Mouse (Mus musculus): Measurements from ENCODE around the gene Ccdc191. TPM values are rescaled to one million over a fixed set of nuclear protein-coding genes. Genes with fewer than 3 reads are reported as not detected.

The Ccdc191 gene
- polyA plus RNA-seq, 1 experiment from 2014 or later, result 5.4 TPM

DNA sequence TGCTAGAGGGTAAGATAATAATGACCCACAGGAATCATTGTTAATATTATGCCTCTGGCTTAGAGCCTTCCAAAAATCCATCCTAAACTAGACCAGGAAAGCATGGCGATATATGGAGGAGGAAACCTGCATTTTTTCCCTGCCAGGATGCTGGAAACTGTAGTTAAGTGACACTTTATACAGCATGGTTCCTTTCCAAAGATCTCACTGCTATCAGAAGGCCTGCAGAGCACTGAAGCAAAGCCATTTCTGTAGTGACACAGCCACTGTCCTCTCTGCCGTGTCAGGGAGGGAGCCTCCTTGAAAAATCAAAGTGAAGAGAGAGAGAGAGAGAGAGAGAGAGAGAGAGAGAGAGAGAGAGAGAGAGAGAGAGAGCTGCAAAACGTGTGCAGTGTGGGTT lies 33.0 kb downstream of the Ccdc191 start:
- TF ChIP-seq EP300 (optimal IDR thresholded peaks at IDR 0.05) (no peak), CTCF (IDR thresholded peaks at IDR 0.05; ENCODE audit: low read depth) (no peak)
- H3K36me3 ChIP-seq (ENCODE audit: control insufficient read depth, insufficient read depth, low read length), result no peaks in the 10 kb centered on the region
- no peak overlapping the region for H3K4me2 ChIP-seq (replicated peaks; ENCODE audit: low read depth)
- ATAC-seq (ENCODE audit: low FRiP score, low TSS enrichment) (no peak), DNase-seq (ENCODE audit: low spot score) (no peak)
- H3K9ac ChIP-seq (ENCODE audit: low read length), result no peak overlapping the region
- no peak overlapping the region for H3K27ac ChIP-seq (replicated peaks)
- 69% methylated on average over 3 of the region's 3 CpGs for WGBS
- H3K27me3 ChIP-seq (ENCODE audit: control insufficient read depth, insufficient read depth, low read length), result no peaks in the 10 kb centered on the region
- no peaks in the 10 kb centered on the region for H3K9me3 ChIP-seq (ENCODE audit: control insufficient read depth, low read length)
- H3K4me3 ChIP-seq (ENCODE audit: low read depth, low read length), result no peak overlapping the region
- no peaks in the 10 kb centered on the region for H3K4me1 ChIP-seq (replicated peaks; ENCODE audit: control insufficient read depth, insufficient read depth)

DNA sequence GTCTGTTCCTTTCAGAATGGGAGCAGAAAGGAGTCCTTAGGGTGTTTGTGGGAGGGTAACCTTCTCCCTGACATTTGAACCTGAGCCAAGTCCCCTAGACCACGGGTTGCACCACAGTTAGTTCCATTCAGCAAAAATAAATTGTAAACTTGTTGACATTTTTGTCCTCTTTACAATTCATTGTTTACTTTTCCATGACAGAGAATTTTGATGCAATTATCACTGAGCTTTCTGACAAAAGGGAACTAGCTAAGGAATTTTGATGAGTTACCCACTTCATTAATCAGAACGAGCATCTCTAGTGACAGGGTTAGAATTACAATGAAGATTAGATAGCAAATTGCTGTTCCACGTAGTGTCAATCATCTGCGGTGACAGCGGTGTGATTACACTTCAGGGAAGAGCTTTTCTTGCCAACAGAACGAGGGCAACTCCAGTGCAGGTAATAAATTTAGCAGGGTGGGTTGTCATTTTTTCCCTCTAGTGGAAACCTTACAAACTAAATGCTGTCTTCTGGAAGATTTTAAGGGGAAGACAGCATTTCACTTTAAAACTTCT lies 35.5 kb downstream of the Ccdc191 start:
- TF ChIP-seq EP300 (optimal IDR thresholded peaks at IDR 0.05) (no peak), CTCF (IDR thresholded peaks at IDR 0.05; ENCODE audit: low read depth) (no peak)
- Histone ChIP-seq H3K4me1 (replicated peaks; ENCODE audit: control insufficient read depth, insufficient read depth) (no peaks in the 10 kb centered on the region), H3K9ac (ENCODE audit: low read length) (no peak overlapping the region), H3K4me2 (replicated peaks; ENCODE audit: low read depth) (no peak overlapping the region), H3K9me3 (ENCODE audit: control insufficient read depth, low read length) (no peaks in the 10 kb centered on the region), H3K27me3 (ENCODE audit: control insufficient read depth, insufficient read depth, low read length) (no peaks in the 10 kb centered on the region), H3K4me3 (ENCODE audit: low read depth, low read length) (no peak overlapping the region), H3K27ac (replicated peaks) (no peak overlapping the region), H3K36me3 (ENCODE audit: control insufficient read depth, insufficient read depth, low read length) (no peaks in the 10 kb centered on the region)
- DNase-seq (ENCODE audit: low spot score), result no peak
- 46% methylated on average over 6 of the region's 6 CpGs for WGBS
- no peak for ATAC-seq (ENCODE audit: low FRiP score, low TSS enrichment)

DNA sequence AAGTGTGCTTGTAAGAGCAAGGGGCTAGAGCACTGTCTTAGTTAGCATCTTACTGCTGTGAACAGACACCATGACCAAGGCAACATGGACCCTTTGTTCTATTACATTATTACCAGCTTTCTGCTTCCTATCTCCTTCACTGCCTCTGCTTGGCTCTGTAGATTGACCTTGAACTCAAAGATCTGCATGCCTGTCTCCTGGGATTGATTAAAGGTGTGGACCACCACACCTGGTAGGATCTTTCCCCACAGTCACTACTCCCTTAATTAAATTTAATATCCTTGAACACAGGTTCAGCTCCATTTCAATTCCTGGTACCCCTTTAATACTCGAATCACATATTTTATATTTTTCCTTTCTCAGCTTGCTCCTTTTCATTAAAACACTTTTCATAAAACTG lies 36.2 kb downstream of the Ccdc191 start:
- Histone ChIP-seq H3K9me3 (ENCODE audit: control insufficient read depth, low read length) (no peaks in the 10 kb centered on the region), H3K9ac (ENCODE audit: low read length) (no peak overlapping the region), H3K36me3 (ENCODE audit: control insufficient read depth, insufficient read depth, low read length) (no peaks in the 10 kb centered on the region), H3K4me3 (ENCODE audit: low read depth, low read length) (no peak overlapping the region), H3K4me2 (replicated peaks; ENCODE audit: low read depth) (no peak overlapping the region), H3K27me3 (ENCODE audit: control insufficient read depth, insufficient read depth, low read length) (no peaks in the 10 kb centered on the region), H3K27ac (replicated peaks) (no peak overlapping the region), H3K4me1 (replicated peaks; ENCODE audit: control insufficient read depth, insufficient read depth) (no peaks in the 10 kb centered on the region)
- 88% methylated on average over 1 of the region's 1 CpGs for WGBS
- no peak for TF ChIP-seq CTCF (IDR thresholded peaks at IDR 0.05; ENCODE audit: low read depth)
- TF ChIP-seq EP300 (optimal IDR thresholded peaks at IDR 0.05), result no peak
- DNase-seq (ENCODE audit: low spot score) (no peak), ATAC-seq (ENCODE audit: low FRiP score, low TSS enrichment) (no peak)

DNA sequence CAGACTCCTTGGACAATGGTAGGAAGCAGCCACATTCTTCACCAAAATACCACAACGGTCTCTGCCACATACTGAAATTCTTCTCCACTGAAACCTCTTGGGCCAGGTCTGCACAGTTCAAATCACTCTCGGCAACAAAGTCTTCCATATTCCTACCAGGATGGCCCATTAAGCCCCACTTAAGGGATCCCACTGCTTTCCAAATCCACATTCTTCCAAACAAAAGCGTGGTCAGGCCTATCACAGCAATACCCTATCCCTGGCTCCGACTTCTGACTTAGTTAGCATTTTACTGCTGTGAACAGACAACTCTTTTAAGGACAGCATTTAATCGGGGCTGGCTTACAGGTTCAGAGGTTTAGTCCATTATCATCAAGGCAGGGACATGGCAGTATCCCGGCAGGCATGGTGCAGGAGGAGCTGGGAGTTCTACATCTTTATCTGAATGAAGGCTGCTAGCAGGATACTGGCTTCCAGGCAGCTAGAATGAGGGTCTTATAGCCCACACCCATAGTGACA lies 36.8 kb downstream of the Ccdc191 start, which contains the start of gene Qtrt2:
Gene Qtrt2 (minus strand): TSS at position 469 of the 519 bp plus-strand sequence.
- TF ChIP-seq CTCF (IDR thresholded peaks at IDR 0.05; ENCODE audit: low read depth), result no peak
- TF ChIP-seq EP300 (optimal IDR thresholded peaks at IDR 0.05), result no peak
- ATAC-seq (ENCODE audit: low FRiP score, low TSS enrichment) (no peak), DNase-seq (ENCODE audit: low spot score) (no peak)
- WGBS, result 84% methylated on average over 6 of the region's 6 CpGs
- Histone ChIP-seq H3K9ac (ENCODE audit: low read length) (no peak within 1 kb of the TSS), H3K9me3 (ENCODE audit: control insufficient read depth, low read length) (no peaks in the 10 kb centered on the region), H3K36me3 (ENCODE audit: control insufficient read depth, insufficient read depth, low read length) (no peaks in the 10 kb centered on the region), H3K4me1 (replicated peaks; ENCODE audit: control insufficient read depth, insufficient read depth) (no peaks in the 10 kb centered on the region), H3K4me2 (replicated peaks; ENCODE audit: low read depth) (no peak within 1 kb of the TSS), H3K27ac (replicated peaks) (no peak within 1 kb of the TSS), H3K4me3 (ENCODE audit: low read depth, low read length) (no peak within 1 kb of the TSS), H3K27me3 (ENCODE audit: control insufficient read depth, insufficient read depth, low read length) (no peaks in the 10 kb centered on the region)

DNA sequence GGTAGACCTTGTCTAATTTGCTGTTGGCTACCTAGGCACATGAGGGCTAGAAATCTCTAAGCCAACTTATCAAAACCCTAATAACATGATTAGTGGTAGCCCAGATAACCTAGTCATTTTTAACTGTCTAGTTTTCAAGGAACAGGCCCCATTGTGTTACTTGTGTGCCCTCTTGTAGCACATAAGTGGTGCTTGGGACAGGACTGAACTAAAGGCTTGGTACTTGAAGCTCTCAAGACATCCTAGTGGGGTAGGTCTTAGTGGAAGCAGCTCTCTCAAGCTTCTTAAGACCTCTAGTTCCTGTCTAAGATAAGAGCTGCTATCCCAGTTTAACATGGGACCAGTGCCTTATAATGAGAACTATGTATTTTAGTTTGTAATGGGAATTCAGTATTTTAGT lies 41.0 kb downstream of the Ccdc191 start:
- no peak overlapping the region for H3K4me3 ChIP-seq (ENCODE audit: low read depth, low read length)
- ATAC-seq (ENCODE audit: low FRiP score, low TSS enrichment) (no peak), DNase-seq (ENCODE audit: low spot score) (no peak)
- TF ChIP-seq CTCF (IDR thresholded peaks at IDR 0.05; ENCODE audit: low read depth) (no peak), EP300 (optimal IDR thresholded peaks at IDR 0.05) (no peak)
- H3K9me3 ChIP-seq (ENCODE audit: control insufficient read depth, low read length), result no peaks in the 10 kb centered on the region
- H3K4me1 ChIP-seq (replicated peaks; ENCODE audit: control insufficient read depth, insufficient read depth), result no peaks in the 10 kb centered on the region
- no peak overlapping the region for H3K27ac ChIP-seq (replicated peaks)
- H3K36me3 ChIP-seq (ENCODE audit: control insufficient read depth, insufficient read depth, low read length), result no peaks in the 10 kb centered on the region
- no peaks in the 10 kb centered on the region for H3K27me3 ChIP-seq (ENCODE audit: control insufficient read depth, insufficient read depth, low read length)
- no peak overlapping the region for H3K4me2 ChIP-seq (replicated peaks; ENCODE audit: low read depth)
- no peak overlapping the region for H3K9ac ChIP-seq (ENCODE audit: low read length)

DNA sequence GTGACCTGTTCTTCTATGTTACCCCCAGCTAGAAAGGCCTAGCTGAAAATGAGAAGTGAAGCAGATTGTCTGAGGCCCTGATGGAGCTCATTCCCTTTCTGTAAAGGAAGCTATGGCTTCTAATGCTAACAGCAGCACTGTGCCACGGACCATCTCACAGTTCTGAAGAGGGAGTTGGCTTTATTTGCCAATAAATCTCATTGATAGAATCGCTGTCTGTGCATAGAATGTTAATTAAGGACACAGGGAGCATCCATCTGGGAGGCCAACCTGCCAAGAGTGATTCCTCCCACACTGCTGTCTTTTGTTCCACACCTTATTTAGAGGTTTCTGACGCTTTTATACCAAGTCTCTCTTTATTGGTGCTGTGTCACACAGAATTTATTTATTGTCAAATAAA lies 41.9 kb downstream of the Ccdc191 start:
- H3K9ac ChIP-seq (ENCODE audit: low read length), result no peak overlapping the region
- no peaks in the 10 kb centered on the region for H3K9me3 ChIP-seq (ENCODE audit: control insufficient read depth, low read length)
- no peak overlapping the region for H3K27ac ChIP-seq (replicated peaks)
- no peak for DNase-seq (ENCODE audit: low spot score)
- 74% methylated on average over 3 of the region's 3 CpGs for WGBS
- no peaks in the 10 kb centered on the region for H3K27me3 ChIP-seq (ENCODE audit: control insufficient read depth, insufficient read depth, low read length)
- no peak overlapping the region for H3K4me2 ChIP-seq (replicated peaks; ENCODE audit: low read depth)
- no peaks in the 10 kb centered on the region for H3K4me1 ChIP-seq (replicated peaks; ENCODE audit: control insufficient read depth, insufficient read depth)
- H3K4me3 ChIP-seq (ENCODE audit: low read depth, low read length), result no peak overlapping the region
- H3K36me3 ChIP-seq (ENCODE audit: control insufficient read depth, insufficient read depth, low read length), result no peaks in the 10 kb centered on the region
- ATAC-seq (ENCODE audit: low FRiP score, low TSS enrichment), result no peak
- TF ChIP-seq CTCF (IDR thresholded peaks at IDR 0.05; ENCODE audit: low read depth) (no peak), EP300 (optimal IDR thresholded peaks at IDR 0.05) (no peak)

All from stomach, postnatal 0 days (tissue).